29 mouse cellular contexts compared by ENCODE assay signal in genomic region chr14:54610648-54611047, GRCm38 (mm10). TPM values are rescaled to one million over a fixed set of nuclear protein-coding genes. Genes with fewer than 3 reads are reported as not detected.
A peak's percentile ranks its signal among the peaks of the same experiment; 100 is the strongest.
DNase-seq lines count a peak whose midpoint lies in the region; ATAC-seq and TF ChIP-seq lines count a peak whose summit lies in the region.
"Had no signal": no experiment of that assay in that cellular context is flagged by ENCODE, and none has a peak within 500 bp of the region (broad histone marks: within the 10 kb centered on the region; RNA-seq: fewer than 3 reads in every experiment).

No protein-coding gene starts in this region.

- no peak overlapping the region for H3K9ac ChIP-seq in forebrain, embryonic 13.5 days
- no peak overlapping the region for H3K9ac ChIP-seq in forebrain, embryonic 16.5 days (replicated peaks; ENCODE audit: low read depth, low read length)
- H3K9ac ChIP-seq: embryonic facial prominence, embryonic 15.5 days; heart, embryonic 13.5 days; hindbrain, embryonic 15.5 days; intestine, embryonic 15.5 days; lung, embryonic 14.5 days had no signal

- peaks cover 7% of the 10 kb centered on the region; the same call in 1 of the 2 replicates for H3K4me1 ChIP-seq in forebrain, embryonic 13.5 days
- H3K4me1 ChIP-seq in forebrain, embryonic 16.5 days (replicated peaks; ENCODE audit: control insufficient read depth, insufficient read depth, low read length) = no peaks in the 10 kb centered on the region
- H3K4me1 ChIP-seq in olfactory bulb, adult 2 months (ENCODE audit: control insufficient read depth, insufficient read depth, low read length) = peaks cover 6% of the 10 kb centered on the region
- H3K4me1 ChIP-seq: embryonic facial prominence, embryonic 15.5 days had no signal

- peaks cover 45% of the 10 kb centered on the region for H3K36me3 ChIP-seq in forebrain, embryonic 13.5 days (ENCODE audit: poor library complexity, severe bottlenecking)
- no peaks in the 10 kb centered on the region for H3K36me3 ChIP-seq in forebrain, embryonic 16.5 days (ENCODE audit: control insufficient read depth, insufficient read depth)

- no peak overlapping the region for H3K4me2 ChIP-seq in forebrain, embryonic 13.5 days
- H3K4me2 ChIP-seq in forebrain, embryonic 16.5 days (ENCODE audit: low read length) = no peak overlapping the region
- H3K4me2 ChIP-seq: embryonic facial prominence, embryonic 15.5 days; heart, embryonic 13.5 days; hindbrain, embryonic 15.5 days; intestine, embryonic 15.5 days; lung, embryonic 14.5 days had no signal

- DNase-seq in layer of hippocampus, adult 18-20 months (ENCODE audit: low spot score in 2 of 2) = peak; percentile 75 to 87
- no peak for DNase-seq in layer of hippocampus, postnatal 25 days (ENCODE audit: extremely low spot score in 1 of 2, low spot score in 1 of 2)
- DNase-seq in retina, postnatal 1 day = peak; percentile 41
- DNase-seq in retina, embryonic 14.5 days (ENCODE audit: low spot score) = no peak
- no peak for DNase-seq in thymus, postnatal 25 days
- DNase-seq: adrenal gland, adult 8-10 months; cerebellum, adult 11 months; gastrocnemius, postnatal 10 days; heart, adult 11 months; thymus, adult 18-20 months had no signal

- TF ChIP-seq CTCF in olfactory bulb, adult 2 months (IDR thresholded peaks at IDR 0.05; ENCODE audit: insufficient read depth, low read depth, low read length) = no peak

- no peak overlapping the region for H3K4me3 ChIP-seq in forebrain, embryonic 13.5 days
- no peak overlapping the region for H3K4me3 ChIP-seq in forebrain, embryonic 16.5 days (replicated peaks; ENCODE audit: low read length)
- no peak overlapping the region for H3K4me3 ChIP-seq in olfactory bulb, adult 2 months (ENCODE audit: insufficient read depth, low read depth, low read length)
- H3K4me3 ChIP-seq: embryonic facial prominence, embryonic 15.5 days; heart, embryonic 13.5 days; hindbrain, embryonic 15.5 days; intestine, embryonic 15.5 days had no signal

- H3K27ac ChIP-seq in forebrain, embryonic 13.5 days = peak overlapping the region; percentile 22; the same call in 1 of the 2 replicates
- H3K27ac ChIP-seq in forebrain, embryonic 16.5 days (ENCODE audit: low read length) = no peak overlapping the region
- H3K27ac ChIP-seq in olfactory bulb, adult 2 months (ENCODE audit: insufficient read depth, low read depth, low read length) = peak overlapping the region; percentile 26; the same call in 1 of the 2 replicates
- H3K27ac ChIP-seq: embryonic facial prominence, embryonic 15.5 days; heart, embryonic 13.5 days; hindbrain, embryonic 15.5 days; intestine, embryonic 15.5 days had no signal

- H3K27me3 ChIP-seq in forebrain, embryonic 13.5 days = no peaks in the 10 kb centered on the region
- no peaks in the 10 kb centered on the region for H3K27me3 ChIP-seq in forebrain, embryonic 16.5 days (replicated peaks; ENCODE audit: control insufficient read depth, insufficient read depth, low read length)
- H3K27me3 ChIP-seq: embryonic facial prominence, embryonic 15.5 days; heart, embryonic 13.5 days; hindbrain, embryonic 15.5 days; intestine, embryonic 15.5 days; Patski had no signal

- ATAC-seq in forebrain, embryonic 13.5 days = no peak
- no peak for ATAC-seq in forebrain, embryonic 16.5 days
- ATAC-seq: intestine, embryonic 15.5 days; Patski had no signal

- 81% methylated on average over 6 of the region's 6 CpGs for WGBS in forebrain, embryonic 13.5 days
- 80% methylated on average over 6 of the region's 6 CpGs for WGBS in forebrain, embryonic 16.5 days
- whole genome bisulfite sequencing in olfactory bulb, adult 2 months = 53% methylated on average over 6 of the region's 6 CpGs

- no peaks in the 10 kb centered on the region for H3K9me3 ChIP-seq in forebrain, embryonic 13.5 days (replicated peaks)
- no peaks in the 10 kb centered on the region for H3K9me3 ChIP-seq in forebrain, embryonic 16.5 days (ENCODE audit: control insufficient read depth, low read length)
- H3K9me3 ChIP-seq: embryonic facial prominence, embryonic 15.5 days; heart, embryonic 13.5 days; hindbrain, embryonic 15.5 days; intestine, embryonic 15.5 days had no signal

- TF ChIP-seq POLR2A in olfactory bulb, adult 2 months (IDR thresholded peaks at IDR 0.05; ENCODE audit: insufficient read depth, low read depth, low read length) = no peak

RNA-seq across cellular contexts. Expression of gene 4931414P19Rik, which starts 4.9 kb away (rescaled TPM):
- 8.3 and 9.4 TPM in 2 replicates for polyA plus RNA-seq in forebrain, embryonic 13.5 days (2015; fragmentation: Nextera tagmentation; extraction: Ambion mirVana)
- 6.9 and 8.3 TPM in 2 replicates for polyA plus RNA-seq in forebrain, embryonic 16.5 days (2015; fragmentation: Nextera tagmentation; extraction: Ambion mirVana)
- total RNA-seq in layer of hippocampus, adult 18-20 months (2021) = 1 to 10 TPM; 5.6 TPM
- 1 to 10 TPM; 5.4 to 8.4 TPM for total RNA-seq in layer of hippocampus, postnatal 25 days (2021)
- polyA plus RNA-seq in olfactory bulb, adult 2 months (2012; ENCODE audit: insufficient read depth, insufficient read length, low replicate concordance, missing spikeins) = not detected in 2 replicates

RNA-seq across cellular contexts. Expression of gene Psmb5, which starts 7.2 kb away (rescaled TPM):
- polyA plus RNA-seq in forebrain, embryonic 13.5 days (2015; fragmentation: Nextera tagmentation; extraction: Ambion mirVana) = 462 and 492 TPM in 2 replicates
- 399 and 428 TPM in 2 replicates for polyA plus RNA-seq in forebrain, embryonic 16.5 days (2015; fragmentation: Nextera tagmentation; extraction: Ambion mirVana)
- 100 to 1,000 TPM; 209 to 210 TPM for total RNA-seq in layer of hippocampus, adult 18-20 months (2021)
- 100 to 1,000 TPM; 208 to 218 TPM for total RNA-seq in layer of hippocampus, postnatal 25 days (2021)
- polyA plus RNA-seq in olfactory bulb, adult 2 months (2012; ENCODE audit: insufficient read depth, insufficient read length, low replicate concordance, missing spikeins) = not detected in 2 replicates

RNA-seq across cellular contexts. Expression of gene Psmb11, which starts 10.6 kb away (rescaled TPM):
- 0.04 TPM in 1 of 2 replicates, not detected in the other for polyA plus RNA-seq in forebrain, embryonic 13.5 days (2015; fragmentation: Nextera tagmentation; extraction: Ambion mirVana)
- polyA plus RNA-seq in forebrain, embryonic 16.5 days (2015; fragmentation: Nextera tagmentation; extraction: Ambion mirVana) = not detected in 2 replicates
- total RNA-seq in layer of hippocampus, adult 18-20 months (2021) = under 1 TPM; 0.25 to 0.54 TPM
- total RNA-seq in layer of hippocampus, postnatal 25 days (2021) = under 1 TPM; 0.16 to 0.32 TPM
- not detected in 2 replicates for polyA plus RNA-seq in olfactory bulb, adult 2 months (2012; ENCODE audit: insufficient read depth, insufficient read length, low replicate concordance, missing spikeins)
- total RNA-seq: adrenal gland, adult 8-10 months; ES-E14; gastrocnemius, postnatal 10 days; heart, postnatal 25 days; liver, adult 2 months; megakaryocyte-erythroid progenitor cell, adult 5-6 weeks; midbrain, postnatal 0 days had no signal
- polyA plus RNA-seq: CD4-positive, CD25-positive, alpha-beta regulatory T cell, adult 4 months; embryonic facial prominence, embryonic 15.5 days; hindbrain, embryonic 15.5 days; intestine, embryonic 15.5 days; liver, adult 2 months; lung, embryonic 14.5 days; midbrain, postnatal 0 days; urinary bladder, adult 2 months had no signal

RNA-seq across cellular contexts. Expression of gene Gm17606, which starts 30.1 kb away (rescaled TPM):
- not detected in 2 replicates for polyA plus RNA-seq in forebrain, embryonic 13.5 days (2015; fragmentation: Nextera tagmentation; extraction: Ambion mirVana)
- polyA plus RNA-seq in forebrain, embryonic 16.5 days (2015; fragmentation: Nextera tagmentation; extraction: Ambion mirVana) = 1.4 TPM in 1 of 2 replicates, not detected in the other
- not detected for total RNA-seq in layer of hippocampus, adult 18-20 months (2021)
- not detected for total RNA-seq in layer of hippocampus, postnatal 25 days (2021)
- not detected in 2 replicates for polyA plus RNA-seq in olfactory bulb, adult 2 months (2012; ENCODE audit: insufficient read depth, insufficient read length, low replicate concordance, missing spikeins)
- total RNA-seq: adrenal gland, adult 8-10 months; ES-E14; gastrocnemius, postnatal 10 days; heart, postnatal 25 days; left cerebral cortex, postnatal 25 days; liver, adult 2 months; megakaryocyte-erythroid progenitor cell, adult 5-6 weeks; midbrain, postnatal 0 days; neutrophil, adult 5-6 weeks had no signal
- polyA plus RNA-seq: CD4-positive, CD25-positive, alpha-beta regulatory T cell, adult 4 months; embryonic facial prominence, embryonic 15.5 days; heart, embryonic 13.5 days; hindbrain, embryonic 15.5 days; intestine, embryonic 15.5 days; liver, adult 2 months; lung, embryonic 14.5 days; midbrain, postnatal 0 days; Patski; stomach, embryonic 14.5 days; urinary bladder, adult 2 months had no signal

RNA-seq across cellular contexts. Expression of gene Cdh24, which starts 30.5 kb away (rescaled TPM):
- 7.1 and 8.0 TPM in 2 replicates for polyA plus RNA-seq in forebrain, embryonic 13.5 days (2015; fragmentation: Nextera tagmentation; extraction: Ambion mirVana)
- polyA plus RNA-seq in forebrain, embryonic 16.5 days (2015; fragmentation: Nextera tagmentation; extraction: Ambion mirVana) = 5.1 and 8.1 TPM in 2 replicates
- 10 to 100 TPM; 20.4 to 22.3 TPM for total RNA-seq in layer of hippocampus, adult 18-20 months (2021)
- total RNA-seq in layer of hippocampus, postnatal 25 days (2021) = 10 to 100 TPM; 17.5 to 22.7 TPM
- polyA plus RNA-seq in olfactory bulb, adult 2 months (2012; ENCODE audit: insufficient read depth, insufficient read length, low replicate concordance, missing spikeins) = not detected in 2 replicates

Comparison
In these comparisons a context has a peak if more than half of its experiments do, and no peak if none do; other contexts are left out.
1. DNase-seq: peak in layer of hippocampus, adult 18-20 months (2 of 2) and retina, postnatal 1 day (single experiment); none in layer of hippocampus, postnatal 25 days (0 of 2), retina, embryonic 14.5 days (single experiment) and thymus, postnatal 25 days (single experiment).
2. RNA of gene Psmb5, which starts 7.2 kb away (polyA plus RNA-seq): 462 to 492 TPM in forebrain, embryonic 13.5 days and 399 to 428 TPM in forebrain, embryonic 16.5 days; not detected in olfactory bulb, adult 2 months; every median in the first group is over 100 times any median in the second.